Mouse (Mus musculus) spleen, postnatal 14 days (tissue): ENCODE measurements around the gene Ddx39b.

Experiments
- DNase-seq, 2 experiments: peaks; one replicate each; pipeline ENCODE4 v3.0.0; 2021 to 2022; ENCODE audit warnings: low spot score in 2 of 2

Ddx39b gene

GRCm38 (mm10) chr17:35244999-35245398 is 3.5 kb downstream of the Ddx39b start:
- DNase-seq, result no peak

GRCm38 (mm10) chr17:35245731-35246623 is 4.4 kb downstream of the Ddx39b start:
- DNase-seq, result no peak

- no peak for DNase-seq
Measured at GRCm38 (mm10) chr17:35247144-35247543, 5.6 kb downstream of the Ddx39b start.

GRCm38 (mm10) chr17:35248986-35249385 is 7.4 kb downstream of the Ddx39b start:
- DNase-seq, result no peak

- DNase-seq, result no peak
Measured at GRCm38 (mm10) chr17:35249451-35250197, 8.1 kb downstream of the Ddx39b start.

- DNase-seq, result no peak
Measured at GRCm38 (mm10) chr17:35250348-35251120, 9.0 kb downstream of the Ddx39b start.

- DNase-seq, result no peak
Measured at GRCm38 (mm10) chr17:35251162-35251719, 9.7 kb downstream of the Ddx39b start.

- no peak for DNase-seq
Measured at GRCm38 (mm10) chr17:35251981-35252380, 10.4 kb downstream of the Ddx39b start.

GRCm38 (mm10) chr17:35252619-35253292 is 11.2 kb downstream of the Ddx39b start:
- DNase-seq, result no peak

- no peak for DNase-seq
Measured at GRCm38 (mm10) chr17:35253293-35254093, 11.9 kb downstream of the Ddx39b start.

GRCm38 (mm10) chr17:35254241-35255098 is 12.9 kb downstream of the Ddx39b start:
- DNase-seq, result peak; percentile 60 to 78

- DNase-seq, result no peak
Measured at GRCm38 (mm10) chr17:35255301-35255700, 13.8 kb downstream of the Ddx39b start.

GRCm38 (mm10) chr17:35255704-35256103 is 14.2 kb downstream of the Ddx39b start:
- no peak for DNase-seq

GRCm38 (mm10) chr17:35257378-35257777 is 15.8 kb downstream of the Ddx39b start:
- DNase-seq, result no peak

- DNase-seq, result peak; percentile 94 to 97
Measured at GRCm38 (mm10) chr17:35257824-35258491, 16.4 kb downstream of the Ddx39b start.

GRCm38 (mm10) chr17:35258492-35259478 is 17.2 kb downstream of the Ddx39b start:
- DNase-seq, result peak; percentile 58 to 65

GRCm38 (mm10) chr17:35259621-35260020 is 18.1 kb downstream of the Ddx39b start:
- DNase-seq, result no peak
